Mouse (Mus musculus) adrenal gland, adult 8-10 months (tissue): ENCODE data around the gene Tlcd1. TPM values are rescaled to one million over a fixed set of nuclear protein-coding genes. Genes with fewer than 3 reads are reported as not detected.

Experiments used
- DNase-seq: peaks from one replicate; pipeline ENCODE4 v3.0.0; 2022
- total RNA-seq, 4 experiments: library from RNA; stranded (reverse); gene quantifications; 2 replicates each; pipeline ENCODE4 v1.2.4; 2022

The Tlcd1 gene
- total RNA-seq, 4 experiments from 2014 or later, result 54.5 to 65.1 (median 61.2) TPM

- DNase-seq, result no peak
These were observed 14.5 kb upstream of the Tlcd1 start for GRCm38 (mm10) chr11:78161968-78162367.

- DNase-seq, result peak; percentile 75
These were observed 14.0 kb upstream of the Tlcd1 start for GRCm38 (mm10) chr11:78162504-78162903.

- no peak for DNase-seq
These were observed 13.5 kb upstream of the Tlcd1 start for GRCm38 (mm10) chr11:78163045-78163444.

- peak; percentile 77 for DNase-seq
These were observed 12.6 kb upstream of the Tlcd1 start for GRCm38 (mm10) chr11:78163681-78164603.

GRCm38 (mm10) chr11:78164604-78164923 is 11.9 kb upstream of the Tlcd1 start:
- DNase-seq, result no peak

DNA sequence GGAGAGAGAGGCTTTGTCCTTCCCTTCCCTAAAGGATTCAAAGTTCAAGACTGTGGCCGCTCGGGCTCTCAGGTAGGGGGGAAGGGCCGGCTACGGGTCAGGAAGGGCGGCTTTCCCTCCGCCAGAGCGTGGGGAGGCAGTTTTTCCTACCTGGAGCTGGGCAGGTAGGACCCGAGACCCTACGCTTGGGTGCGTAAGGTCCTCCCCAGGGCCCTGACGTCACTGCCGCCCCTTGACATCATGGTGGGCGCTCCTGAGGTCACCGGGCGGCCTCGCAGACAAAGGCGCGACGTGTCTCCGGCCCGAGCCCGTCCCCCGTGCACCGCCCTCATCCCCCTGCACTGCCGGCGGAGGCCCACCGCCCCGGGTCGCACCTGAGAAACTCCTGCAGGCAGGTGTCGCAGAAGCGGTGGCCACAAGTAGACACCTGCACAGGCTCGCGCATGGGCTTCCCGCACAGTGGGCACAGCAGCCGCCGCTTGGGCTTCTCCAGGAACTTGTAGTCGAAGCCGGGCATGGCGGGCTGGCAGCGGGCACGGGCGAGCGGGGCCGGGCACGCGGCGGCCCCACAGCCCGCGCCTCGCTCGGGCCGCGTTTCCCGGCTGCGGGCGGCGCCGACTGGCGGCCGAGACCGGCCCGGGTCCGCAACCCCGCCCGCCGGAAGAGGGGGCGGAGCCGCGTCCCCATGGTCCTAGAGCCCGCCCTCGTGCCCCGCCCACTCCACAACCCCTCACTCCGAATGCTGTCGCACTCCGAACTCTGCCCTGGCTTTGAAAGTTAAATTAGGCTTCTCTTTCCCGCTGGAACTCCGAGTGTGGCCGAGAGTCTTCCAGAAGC is 11.4 kb upstream of the Tlcd1 start, which contains the start of gene Traf4:
Traf4 (minus strand) TSS at position 666 of the 837 bp plus-strand sequence.
- DNase-seq, result peak; percentile 69

GRCm38 (mm10) chr11:78165761-78166109 is 10.8 kb upstream of the Tlcd1 start:
- DNase-seq, result no peak

DNA sequence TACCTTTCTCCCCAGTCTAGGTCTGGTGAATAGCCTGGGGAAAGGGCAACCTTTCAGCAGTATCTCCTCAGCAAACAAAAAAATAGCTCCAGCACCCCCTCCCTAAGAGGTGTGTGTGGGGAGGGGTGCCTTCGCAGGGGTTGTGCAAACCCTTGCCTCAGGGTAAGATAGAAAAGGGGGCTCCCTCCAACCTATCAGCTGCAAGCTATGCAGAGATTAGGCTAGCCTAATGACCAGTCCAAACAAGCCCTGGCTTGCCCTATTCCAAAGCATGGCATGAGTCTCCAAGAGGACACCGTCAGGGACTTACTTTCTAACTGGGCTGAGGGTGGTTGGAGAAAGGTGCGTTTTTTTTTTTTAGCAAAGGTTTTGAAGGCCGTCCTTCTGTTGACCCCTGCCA is 10.3 kb upstream of the Tlcd1 start:
- DNase-seq, result no peak

DNA sequence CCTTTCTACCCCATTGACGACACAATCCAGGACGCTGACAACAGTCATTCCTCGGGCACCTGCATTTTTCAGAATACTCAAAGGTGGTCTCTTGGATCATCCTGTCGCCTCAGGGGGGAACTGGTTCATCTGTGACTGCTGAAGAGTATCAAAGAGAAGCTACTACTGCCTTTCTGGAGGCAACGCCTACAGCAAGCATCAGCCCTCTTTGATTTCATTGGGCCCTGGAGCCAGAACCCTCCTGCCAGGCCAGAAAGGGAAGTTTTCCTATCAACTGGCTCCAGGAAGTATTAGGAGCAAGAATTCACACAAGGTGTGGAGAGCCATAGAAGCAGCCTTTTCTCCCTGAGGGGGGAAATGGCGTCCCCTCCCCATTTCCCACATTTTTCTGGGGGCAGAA is 9.9 kb upstream of the Tlcd1 start:
- DNase-seq, result no peak

DNA sequence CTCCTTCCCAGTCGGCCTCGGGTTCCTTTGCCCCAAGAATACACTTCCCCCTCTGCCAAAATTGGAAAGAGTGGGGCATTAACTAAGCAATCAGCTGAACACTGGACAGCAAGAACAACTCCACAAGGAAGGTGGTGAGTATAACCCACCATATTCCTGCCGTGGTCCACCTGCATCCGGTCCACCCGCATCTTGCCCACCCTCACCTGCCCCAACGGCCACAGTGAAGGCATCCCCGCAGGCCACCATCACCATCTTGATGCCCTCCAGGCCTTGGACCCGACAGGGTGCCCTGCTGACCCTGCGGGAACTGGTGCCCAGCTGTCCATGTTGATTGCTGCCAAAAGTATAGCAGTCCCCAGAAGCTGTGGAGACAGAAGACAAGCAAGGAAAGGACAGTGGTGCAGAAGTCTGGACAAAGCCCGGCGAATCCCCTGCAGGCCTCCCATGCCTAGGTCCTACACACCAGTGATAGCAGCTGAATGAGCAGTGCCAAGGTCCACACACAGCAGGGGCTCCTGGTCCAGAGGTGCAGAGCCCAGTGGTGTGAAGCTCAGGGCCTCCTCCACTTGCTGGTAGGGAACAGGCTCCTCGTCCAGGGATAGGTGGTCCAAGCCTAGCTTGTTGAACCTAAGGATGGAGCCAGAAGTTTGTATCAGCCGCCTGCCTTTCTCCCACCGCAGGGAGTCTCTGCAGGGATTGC is 9.1 kb upstream of the Tlcd1 start:
- no peak for DNase-seq

DNA sequence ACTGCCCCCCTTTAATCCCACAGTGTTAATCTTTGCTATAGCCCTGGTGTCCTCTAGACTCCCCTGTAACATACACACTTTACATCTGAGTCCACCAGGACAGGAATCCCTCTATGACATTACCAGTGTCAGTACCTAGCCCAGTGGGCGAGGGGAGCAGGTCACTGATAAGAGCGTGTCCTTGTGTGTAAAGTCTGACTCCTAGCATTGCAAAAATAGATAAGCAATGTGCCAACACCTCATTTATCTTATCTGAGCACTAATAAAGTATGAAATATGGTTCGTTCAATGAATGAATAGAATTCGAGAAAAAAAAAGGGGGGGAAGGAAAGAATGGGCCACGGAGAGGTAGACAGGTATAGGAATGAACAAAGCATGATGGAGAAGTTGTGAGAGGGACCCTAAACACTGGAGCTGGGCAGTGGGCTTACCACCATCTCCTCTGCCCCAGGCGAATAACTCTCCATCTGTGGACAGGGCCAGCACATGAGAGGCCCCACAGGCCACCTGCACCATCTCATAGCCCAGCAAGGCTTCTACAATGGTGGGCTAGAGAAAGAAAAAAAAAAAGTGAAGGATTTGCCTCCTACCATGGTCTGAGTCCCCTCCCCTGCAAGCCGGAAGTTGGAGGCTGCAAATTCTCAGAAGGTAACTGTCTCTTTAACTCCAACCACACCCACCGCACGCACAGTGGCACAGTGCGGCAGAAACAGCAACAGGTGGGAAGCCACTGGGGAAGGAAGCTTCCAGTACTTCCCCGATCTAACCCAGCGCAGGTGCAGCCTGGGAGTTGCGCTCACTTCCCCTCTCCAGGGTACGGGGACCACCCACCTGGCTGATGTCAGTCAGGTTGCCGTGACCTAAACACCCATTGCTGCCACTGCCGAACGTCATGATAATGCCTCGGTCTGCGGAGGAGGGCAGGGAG is 7.7 kb upstream of the Tlcd1 start:
- DNase-seq, result no peak

DNA sequence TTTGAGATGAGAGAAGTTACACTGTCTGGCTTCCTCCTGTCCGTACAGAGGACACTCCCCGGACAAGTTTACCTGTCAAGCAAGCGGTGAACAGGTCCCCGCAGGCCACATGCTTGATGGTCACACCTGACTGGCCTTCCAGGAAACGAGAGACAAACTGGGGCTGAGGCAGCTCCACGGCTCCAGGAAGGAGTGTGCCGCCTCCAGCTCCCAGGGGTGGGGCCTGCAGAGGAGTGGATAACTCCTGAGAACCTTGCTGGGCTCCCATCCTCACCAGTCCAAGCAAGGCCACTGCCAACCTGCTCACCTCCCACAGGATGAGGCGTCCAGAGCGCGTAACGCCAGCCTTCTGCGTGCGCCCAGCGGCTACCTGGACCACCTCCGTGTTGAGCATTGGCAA is 6.2 kb upstream of the Tlcd1 start:
- no peak for DNase-seq

- DNase-seq, result no peak
These were observed 5.2 kb upstream of the Tlcd1 start for GRCm38 (mm10) chr11:78171328-78171727.

- no peak for DNase-seq
These were observed 4.3 kb upstream of the Tlcd1 start for GRCm38 (mm10) chr11:78172034-78172747.

GRCm38 (mm10) chr11:78172748-78173383 is 3.6 kb upstream of the Tlcd1 start:
- DNase-seq, result no peak

- DNase-seq, result no peak
These were observed 2.0 kb upstream of the Tlcd1 start for GRCm38 (mm10) chr11:78174506-78174905.

DNA sequence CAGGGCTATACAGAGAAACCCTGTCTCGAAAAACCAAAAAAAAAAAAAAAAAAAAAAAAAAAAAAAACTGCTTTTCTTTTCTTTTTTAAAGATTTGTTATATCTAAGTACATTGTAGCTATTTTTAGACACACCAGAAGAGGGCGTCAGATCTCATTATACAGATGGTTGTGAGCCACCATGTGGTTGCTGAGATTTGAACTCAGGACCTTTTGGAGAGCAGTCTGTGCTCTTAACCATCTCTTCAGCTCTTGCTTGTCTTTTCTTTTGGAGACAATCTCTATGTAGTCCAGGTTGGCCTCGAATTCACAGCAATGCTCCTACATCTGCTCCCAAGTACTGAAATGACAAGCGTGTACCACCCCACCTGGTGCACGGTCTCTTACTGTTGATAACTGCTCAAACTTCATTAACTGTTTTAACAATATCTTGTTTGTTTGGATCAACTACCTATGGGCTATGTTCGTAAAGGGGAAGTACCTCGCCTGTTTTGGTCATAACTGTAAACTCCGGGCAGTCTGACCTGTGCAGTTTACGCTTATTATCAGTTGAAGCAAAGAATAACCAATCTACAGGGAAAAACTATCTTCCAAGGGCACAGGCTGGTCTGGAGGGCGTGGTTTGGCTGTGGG is 625 bp upstream of the Tlcd1 start:
- DNase-seq, result no peak

DNA sequence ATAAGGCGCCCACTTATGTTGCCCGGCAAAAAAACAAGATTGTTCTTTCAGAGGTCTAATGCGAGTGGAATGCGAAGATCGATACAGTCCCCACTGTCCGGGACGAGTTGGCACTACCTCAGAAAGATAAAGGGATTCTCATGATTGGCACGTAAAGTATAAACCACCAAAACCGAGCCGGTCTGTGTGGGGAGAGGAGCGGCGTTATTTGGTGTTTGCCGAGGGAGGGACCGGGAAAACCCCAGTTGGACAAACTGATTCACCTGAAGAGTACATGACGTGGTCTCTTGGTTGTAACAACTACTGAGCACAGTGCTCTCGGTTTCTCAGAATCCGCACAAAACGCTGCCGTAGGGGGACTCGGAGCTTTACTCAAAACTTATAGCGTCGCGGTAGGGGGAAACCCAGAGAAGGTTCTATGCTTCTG is 407 bp downstream of the Tlcd1 start:
- no peak for DNase-seq

GRCm38 (mm10) chr11:78177437-78177836 is 926 bp downstream of the Tlcd1 start:
- no peak for DNase-seq
